Mouse (Mus musculus) MEL (cell line): ENCODE data around the gene Phf21a. TPM values are rescaled to one million over a fixed set of nuclear protein-coding genes. Genes with fewer than 3 reads are reported as not detected.

Source experiments
- DNase-seq: peaks from one replicate; pipeline ENCODE4 v3.0.0; 2011; ENCODE audit warnings: low read depth, low spot score
- H3K27ac ChIP-seq: 2 replicates; pipeline ENCODE4 v1.5.1; 2012; ENCODE audit warnings: low read depth, mild to moderate bottlenecking, control low read depth, low read length, moderate library complexity; ENCODE audit not compliant: control insufficient read depth
- H3K27me3 ChIP-seq, 2 experiments: fragments of 150-350 bp in 1 of 2; sonication (generic) in 1 of 2; 2 replicates each; pipeline ENCODE4 v1.6.1; 2012; ENCODE audit warnings: low read length in 2 of 2, mild to moderate bottlenecking in 2 of 2, improper control_type of control experiment in 1 of 2, moderate library complexity in 1 of 2; ENCODE audit not compliant: insufficient read depth in 2 of 2, control insufficient read depth in 1 of 2
- H3K36me3 ChIP-seq, 2 experiments: 2 replicates each; pipeline ENCODE4 v1.6.1; 2012 to 2014; ENCODE audit warnings: low read length in 2 of 2, improper control_type of control experiment in 1 of 2, inconsistent platforms in 1 of 2, mild to moderate bottlenecking in 1 of 2; ENCODE audit not compliant: insufficient read depth in 2 of 2, control insufficient read depth in 1 of 2
- H3K4me1 ChIP-seq, 2 experiments: fragments of 150-350 bp in 1 of 2; sonication (generic) in 1 of 2; 2 replicates each; pipeline ENCODE4 v1.6.1; 2012; ENCODE audit warnings: low read length in 2 of 2, improper control_type of control experiment in 1 of 2, mild to moderate bottlenecking in 1 of 2; ENCODE audit not compliant: insufficient read depth in 2 of 2, control insufficient read depth in 1 of 2
- H3K4me3 ChIP-seq, 2 experiments: fragments of 150-350 bp in 1 of 2; sonication (generic) in 1 of 2; 2 replicates each; pipeline ENCODE4 v1.5.1; 2012; ENCODE audit warnings: low read depth in 2 of 2, low read length in 2 of 2, mild to moderate bottlenecking in 2 of 2, moderate library complexity in 2 of 2, control low read depth in 1 of 2, improper control_type of control experiment in 1 of 2; ENCODE audit not compliant: control insufficient read depth in 1 of 2, insufficient read depth in 1 of 2
- H3K79me2 ChIP-seq: 2 replicates; pipeline ENCODE4 v1.6.1; 2012; ENCODE audit warnings: mild to moderate bottlenecking, low read length, moderate library complexity; ENCODE audit not compliant: control insufficient read depth, poor library complexity, insufficient read depth
- H3K9ac ChIP-seq: 2 replicates; pipeline ENCODE4 v1.6.1; 2012; ENCODE audit warnings: low read depth, mild to moderate bottlenecking, control low read depth, low read length, moderate library complexity; ENCODE audit not compliant: control insufficient read depth, poor library complexity, severe bottlenecking
- H3K9me3 ChIP-seq: fragments of 150-350 bp; sonication (generic); replicated peaks from 2 replicates; pipeline ENCODE4 v1.6.1; 2012; ENCODE audit warnings: mild to moderate bottlenecking, low read length, improper control_type of control experiment, moderate library complexity; ENCODE audit not compliant: insufficient read depth
- CHD2 ChIP-seq: IDR thresholded peaks from 2 replicates; pipeline ENCODE4 v1.6.1; 2011; ENCODE audit warnings: low read length, improper control_type of control experiment
- CTCF ChIP-seq, 3 experiments: IDR thresholded peaks in 2 of 3; conservative IDR thresholded peaks in 1 of 3; 2 replicates each; pipeline ENCODE4 v1.5.1; 2011 to 2012; ENCODE audit warnings: low read length in 3 of 3, low read depth in 2 of 3, mild to moderate bottlenecking in 2 of 3, improper control_type of control experiment in 1 of 3, inconsistent platforms in 1 of 3, mixed read lengths in 1 of 3, moderate library complexity in 1 of 3; ENCODE audit not compliant: control insufficient read depth in 1 of 3, insufficient read depth in 1 of 3, poor library complexity in 1 of 3, severe bottlenecking in 1 of 3
- E2F4 ChIP-seq: IDR thresholded peaks from 2 replicates; pipeline ENCODE4 v1.6.1; 2011; ENCODE audit warnings: low read depth, low read length, improper control_type of control experiment, borderline replicate concordance
- ELF1 ChIP-seq: IDR thresholded peaks from 2 replicates; pipeline ENCODE4 v1.6.1; 2014; ENCODE audit warnings: low read depth, mild to moderate bottlenecking, inconsistent platforms, low read length, improper control_type of control experiment, moderate library complexity
- EP300 ChIP-seq, 2 experiments: IDR thresholded peaks; 2 replicates each; pipeline ENCODE4 v1.6.1; 2011; ENCODE audit warnings: improper control_type of control experiment in 2 of 2, low read length in 2 of 2, low read depth in 1 of 2, mild to moderate bottlenecking in 1 of 2
- ETS1 ChIP-seq: IDR thresholded peaks from 2 replicates; pipeline ENCODE4 v1.6.1; 2012; ENCODE audit warnings: low read depth, mild to moderate bottlenecking, inconsistent platforms, low read length, improper control_type of control experiment, moderate library complexity
- GATA1 ChIP-seq: IDR thresholded peaks from 2 replicates; pipeline ENCODE4 v1.6.1; 2011; ENCODE audit warnings: low read depth, low read length, improper control_type of control experiment
- HCFC1 ChIP-seq: IDR thresholded peaks from 2 replicates; pipeline ENCODE4 v1.6.1; 2012; ENCODE audit warnings: low read depth, mild to moderate bottlenecking, inconsistent platforms, low read length, improper control_type of control experiment, moderate library complexity
- KAT2A ChIP-seq: conservative IDR thresholded peaks from 2 replicates; pipeline ENCODE4 v1.6.1; 2012; ENCODE audit warnings: low read depth, low read length, improper control_type of control experiment, inconsistent platforms
- MAFK ChIP-seq: IDR thresholded peaks from 2 replicates; pipeline ENCODE4 v1.6.1; 2011; ENCODE audit warnings: low read depth, mild to moderate bottlenecking, low read length, improper control_type of control experiment, borderline replicate concordance
- MAZ ChIP-seq: IDR thresholded peaks from 2 replicates; pipeline ENCODE4 v1.6.1; 2012; ENCODE audit warnings: low read depth, mild to moderate bottlenecking, inconsistent platforms, low read length, improper control_type of control experiment
- MEF2A ChIP-seq: IDR thresholded peaks from 2 replicates; pipeline ENCODE4 v1.6.1; 2014; ENCODE audit warnings: low read depth, mild to moderate bottlenecking, inconsistent platforms, low read length, improper control_type of control experiment; ENCODE audit not compliant: poor library complexity, insufficient replicate concordance, severe bottlenecking; ENCODE audit errors: extremely low read depth
- MYB ChIP-seq: IDR thresholded peaks from 2 replicates; pipeline ENCODE4 v1.6.1; 2011; ENCODE audit warnings: mild to moderate bottlenecking, low read depth, low read length, improper control_type of control experiment
- NELFE ChIP-seq: IDR thresholded peaks from 2 replicates; pipeline ENCODE4 v1.6.1; 2011; ENCODE audit warnings: low read depth, low read length, improper control_type of control experiment
- NRF1 ChIP-seq: IDR thresholded peaks from 2 replicates; pipeline ENCODE4 v1.6.1; 2014; ENCODE audit warnings: low read depth, mild to moderate bottlenecking, inconsistent platforms, low read length, improper control_type of control experiment, moderate library complexity; ENCODE audit not compliant: poor library complexity, insufficient read depth, severe bottlenecking
- POLR2AphosphoS2 ChIP-seq: IDR thresholded peaks from 2 replicates; pipeline ENCODE4 v1.6.1; 2011; ENCODE audit warnings: low read length, improper control_type of control experiment
- RAD21 ChIP-seq: IDR thresholded peaks from 2 replicates; pipeline ENCODE4 v1.6.1; 2011; ENCODE audit warnings: mild to moderate bottlenecking, low read depth, low read length, improper control_type of control experiment
- RCOR1 ChIP-seq: IDR thresholded peaks from 2 replicates; pipeline ENCODE4 v1.6.1; 2012; ENCODE audit warnings: low read depth, mild to moderate bottlenecking, inconsistent platforms, low read length, improper control_type of control experiment
- SMC3 ChIP-seq: IDR thresholded peaks from 2 replicates; pipeline ENCODE4 v1.6.1; 2011; ENCODE audit warnings: low read depth, low read length, improper control_type of control experiment
- TAL1 ChIP-seq: IDR thresholded peaks from 2 replicates; pipeline ENCODE4 v1.6.1; 2012; ENCODE audit warnings: mild to moderate bottlenecking, inconsistent platforms, low read length, moderate library complexity, mixed read lengths
- TBP ChIP-seq: IDR thresholded peaks from 2 replicates; pipeline ENCODE4 v1.8.0; 2011; ENCODE audit warnings: low read depth, low read length, improper control_type of control experiment
- TCF12 ChIP-seq: IDR thresholded peaks from 2 replicates; pipeline ENCODE4 v1.6.1; 2014; ENCODE audit warnings: low read depth, mild to moderate bottlenecking, inconsistent platforms, low read length, improper control_type of control experiment, moderate library complexity
- ZC3H11A ChIP-seq: IDR thresholded peaks from 2 replicates; pipeline ENCODE4 v1.6.1; 2012; ENCODE audit warnings: low read depth, mild to moderate bottlenecking, inconsistent platforms, low read length, improper control_type of control experiment
- ZKSCAN1 ChIP-seq: IDR thresholded peaks from 2 replicates; pipeline ENCODE4 v1.6.1; 2012; ENCODE audit warnings: low read depth, mild to moderate bottlenecking, inconsistent platforms, low read length, improper control_type of control experiment, moderate library complexity
- ZNF384 ChIP-seq: IDR thresholded peaks from 2 replicates; pipeline ENCODE4 v1.6.1; 2012; ENCODE audit warnings: low read depth, mild to moderate bottlenecking, inconsistent platforms, low read length, improper control_type of control experiment
- polyA plus RNA-seq, 2 experiments: library from polyadenylated mRNA; stranded (reverse) in 1 of 2; unstranded in 1 of 2; fragments of >175 nt in 1 of 2; fragments of >200 nt in 1 of 2; gene quantifications; 2 replicates each; pipeline versions ENCODE4 v1.2.1 to v1.2.4; 2012; ENCODE audit warnings: low replicate concordance in 2 of 2, low read depth in 1 of 2; ENCODE audit not compliant: insufficient read length in 2 of 2, insufficient read depth in 1 of 2, missing spikeins in 1 of 2
- total RNA-seq: library from RNA; depleted of rRNA; stranded (reverse); fragments of 300-350 nt; gene quantifications from 2 replicates; pipeline ENCODE4 v1.2.3, GENCODE M21; 2012

The Phf21a gene
- total and polyA plus RNA-seq, 3 experiments = 4.7 to 245 (median 15.6) TPM

GRCm38 (mm10) chr2:92246112-92246511 lies 153.2 kb downstream of the Phf21a start:
- Histone ChIP-seq H3K79me2 (no peaks in the 10 kb centered on the region), H3K4me1 (peaks cover 10 to 18% of the 10 kb centered on the region in 2 experiments)
- TF ChIP-seq NELFE (no peak), MEF2A (no peak), MAFK (no peak), GATA1 (peak; percentile 59), KAT2A (no peak), ZNF384 (peak; percentile 66), CHD2 (no peak), TBP (no peak), HCFC1 (no peak), RCOR1 (no peak), ZC3H11A (no peak), ZKSCAN1 (no peak), NRF1 (no peak), E2F4 (no peak), POLR2AphosphoS2 (no peak), ELF1 (no peak), RAD21 (no peak), TCF12 (peak; percentile 39; the same call in 1 of the 2 replicates), SMC3 (no peak)
- TF ChIP-seq, all 39 proteins: peak for 3
- no peak overlapping the region for H3K4me3 ChIP-seq
- H3K27me3 ChIP-seq = no peaks in the 10 kb centered on the region
- DNase-seq = no peak
- no peaks in the 10 kb centered on the region for H3K9me3 ChIP-seq
- no peak overlapping the region for H3K9ac ChIP-seq
- no peak overlapping the region for H3K27ac ChIP-seq
- H3K36me3 ChIP-seq = peaks cover 0 to 32% of the 10 kb centered on the region in 2 experiments; a peak in 2 of 4 replicates

GRCm38 (mm10) chr2:92247711-92248110 lies 154.8 kb downstream of the Phf21a start:
- Histone ChIP-seq H3K79me2 (no peaks in the 10 kb centered on the region), H3K9ac (no peak overlapping the region), H3K9me3 (no peaks in the 10 kb centered on the region), H3K27me3 (no peaks in the 10 kb centered on the region), H3K36me3 (peaks cover 0 to 35% of the 10 kb centered on the region in 2 experiments; a peak in 2 of 4 replicates)
- no peak for DNase-seq
- TF ChIP-seq POLR2AphosphoS2 = no peak
- no peak for TF ChIP-seq CTCF (IDR thresholded peaks at IDR 0.05 in 2 of 3, conservative IDR thresholded peaks at IDR 0.05 in 1 of 3; ENCODE audit: control insufficient read depth in 1 of 3, insufficient read depth in 1 of 3, low read depth in 2 of 3, low read length in 3 of 3, poor library complexity in 1 of 3, severe bottlenecking in 1 of 3)
- TF ChIP-seq EP300 (IDR thresholded peaks at IDR 0.05; ENCODE audit: low read depth in 1 of 2, low read length in 2 of 2) = no peak
- no peak for TF ChIP-seq ETS1
- TF ChIP-seq MYB = no peak
- TF ChIP-seq MEF2A = no peak
- no peak for TF ChIP-seq NELFE
- TF ChIP-seq KAT2A = no peak
- no peak for TF ChIP-seq MAFK
- no peak for TF ChIP-seq TAL1
- TF ChIP-seq MAZ = no peak
- TF ChIP-seq, all 39 proteins: peak for 0
- H3K4me3 ChIP-seq = no peak overlapping the region
- H3K27ac ChIP-seq = no peak overlapping the region
- H3K4me1 ChIP-seq = peaks cover 10 to 18% of the 10 kb centered on the region in 2 experiments
